Mouse (Mus musculus) urinary bladder, postnatal 10 days (tissue): ENCODE measurements around the gene Ppm1a.

Source experiments
- DNase-seq: peaks from one replicate; pipeline ENCODE4 v3.0.0; 2022; ENCODE audit warnings: low spot score

Ppm1a gene

DNA sequence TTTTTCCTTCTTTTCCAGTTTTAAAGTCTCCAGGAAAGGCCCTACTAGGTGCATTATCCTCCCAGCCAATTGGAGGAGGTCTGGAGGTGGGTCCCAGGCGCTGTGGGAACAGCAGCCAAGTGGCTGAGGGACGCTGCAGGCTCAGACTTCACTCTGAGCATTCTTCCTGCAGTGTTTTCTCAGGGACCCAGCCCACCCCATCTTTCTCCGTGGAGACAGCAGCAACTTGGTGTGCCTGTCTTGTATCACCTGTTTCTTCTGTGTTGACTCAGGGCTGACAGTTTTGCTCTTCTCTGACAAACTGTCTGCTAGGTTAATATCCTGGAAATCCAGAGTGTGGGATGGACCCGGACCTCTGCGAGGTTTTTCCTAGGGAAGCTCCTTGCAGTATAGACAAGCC, 68.4 kb downstream of the Ppm1a start:
- DNase-seq = no peak

DNA sequence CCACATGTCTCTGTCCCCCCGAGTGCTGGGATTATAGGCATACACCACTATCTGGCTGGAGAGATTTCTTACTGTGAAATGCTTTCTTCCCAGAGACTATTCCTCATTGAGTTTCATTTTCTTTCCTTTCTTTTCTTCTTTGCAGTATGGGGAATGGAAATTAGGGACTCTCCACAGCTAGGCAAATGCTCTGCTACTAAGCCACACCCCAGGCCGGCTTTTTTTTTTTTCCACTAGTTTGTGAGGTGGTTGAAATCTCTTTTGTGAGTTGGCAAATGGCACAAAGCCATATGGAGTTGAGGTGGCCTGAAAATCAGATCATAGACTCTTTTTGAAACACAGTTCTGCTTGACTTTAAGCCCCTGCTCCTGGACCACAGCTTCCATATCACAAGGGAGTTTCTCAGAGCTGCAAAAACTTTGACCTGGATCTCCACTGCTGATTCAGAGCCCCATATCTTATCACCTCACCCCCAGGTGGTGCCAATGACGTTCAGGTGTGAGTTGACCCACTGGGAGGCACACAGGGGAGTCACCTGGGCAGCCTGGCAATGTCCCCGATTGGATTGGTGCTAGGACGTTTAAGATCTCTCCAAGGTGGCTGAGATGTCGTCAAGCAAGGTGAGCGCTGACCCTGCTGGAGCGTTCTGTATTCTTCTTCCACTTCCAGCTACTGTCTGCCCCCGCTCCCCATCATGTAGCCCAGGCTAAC, 71.7 kb downstream of the Ppm1a start:
- DNase-seq = no peak

DNA sequence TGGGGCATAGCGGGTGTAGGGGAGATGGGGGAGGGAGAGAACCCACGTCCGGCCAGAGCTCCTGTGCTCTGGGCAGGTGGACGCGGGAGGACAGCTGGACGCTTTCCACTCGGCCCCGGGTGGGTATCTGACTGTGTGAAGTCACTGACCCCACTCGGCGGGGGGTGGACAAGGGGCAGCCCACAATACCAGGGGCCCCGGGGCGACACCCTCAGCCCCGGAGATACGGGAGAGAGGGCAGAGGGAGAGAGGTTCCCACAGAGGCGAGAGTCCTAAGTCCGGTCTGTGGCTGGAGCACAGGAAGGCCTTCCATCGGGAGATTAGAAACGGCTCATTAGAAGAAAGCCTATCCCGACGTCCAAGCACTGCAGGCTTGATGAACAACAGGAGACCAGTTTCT, 72.5 kb downstream of the Ppm1a start:
- no peak for DNase-seq

DNA sequence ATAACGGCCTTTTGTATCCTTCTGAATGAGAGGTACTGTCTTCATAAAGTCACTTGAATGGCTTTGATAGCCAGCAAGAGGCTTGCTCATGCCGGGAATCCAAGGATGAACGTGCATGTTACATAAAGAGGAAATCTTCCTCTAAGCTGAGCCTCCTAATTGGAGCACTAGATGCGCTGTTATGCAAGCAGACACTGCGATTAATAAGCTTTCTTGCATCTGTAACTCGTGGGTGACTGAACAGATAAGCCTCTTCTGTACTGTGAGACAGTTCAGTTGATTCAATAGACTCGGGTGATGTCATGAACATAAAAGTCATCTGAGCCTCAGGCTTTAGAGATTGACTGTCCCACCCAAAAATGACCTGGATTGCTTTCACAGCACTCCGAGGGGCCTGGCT, 73.1 kb downstream of the Ppm1a start:
- no peak for DNase-seq

DNA sequence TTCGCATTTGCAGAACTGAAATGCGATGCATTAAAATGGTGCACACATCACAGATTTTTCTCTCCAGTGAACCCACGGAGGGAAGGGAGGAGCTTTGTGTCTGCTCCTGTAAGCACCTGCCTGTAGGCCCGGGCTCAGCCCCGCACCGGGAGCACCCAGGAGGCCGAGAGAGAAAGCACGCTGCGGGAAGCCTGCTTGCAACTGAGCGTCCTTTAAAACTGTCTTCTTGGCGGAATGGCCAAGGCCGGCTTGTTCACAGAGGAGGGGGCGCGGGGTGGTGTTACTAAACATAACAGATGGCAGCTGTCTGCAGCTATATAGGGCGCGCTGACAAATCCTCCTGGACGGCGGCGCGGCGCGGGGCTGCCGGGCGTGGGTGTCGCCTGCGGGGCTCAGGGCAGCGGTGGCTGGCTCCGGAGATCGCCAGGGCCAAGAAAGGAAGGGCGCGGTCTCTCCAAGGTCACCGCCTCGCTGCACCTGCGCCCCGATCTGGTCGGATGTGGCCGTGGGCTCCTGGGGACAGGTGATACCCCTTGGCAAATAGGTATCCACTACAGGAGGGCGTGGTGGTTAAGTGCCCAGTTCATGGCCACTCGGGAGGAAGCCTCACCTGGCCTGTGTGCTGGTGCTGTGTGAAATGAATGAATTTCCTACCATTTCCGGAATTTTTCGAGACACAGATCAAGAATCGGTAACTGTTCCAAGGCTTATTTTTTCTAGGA, 74.6 kb downstream of the Ppm1a start:
- no peak for DNase-seq

DNA sequence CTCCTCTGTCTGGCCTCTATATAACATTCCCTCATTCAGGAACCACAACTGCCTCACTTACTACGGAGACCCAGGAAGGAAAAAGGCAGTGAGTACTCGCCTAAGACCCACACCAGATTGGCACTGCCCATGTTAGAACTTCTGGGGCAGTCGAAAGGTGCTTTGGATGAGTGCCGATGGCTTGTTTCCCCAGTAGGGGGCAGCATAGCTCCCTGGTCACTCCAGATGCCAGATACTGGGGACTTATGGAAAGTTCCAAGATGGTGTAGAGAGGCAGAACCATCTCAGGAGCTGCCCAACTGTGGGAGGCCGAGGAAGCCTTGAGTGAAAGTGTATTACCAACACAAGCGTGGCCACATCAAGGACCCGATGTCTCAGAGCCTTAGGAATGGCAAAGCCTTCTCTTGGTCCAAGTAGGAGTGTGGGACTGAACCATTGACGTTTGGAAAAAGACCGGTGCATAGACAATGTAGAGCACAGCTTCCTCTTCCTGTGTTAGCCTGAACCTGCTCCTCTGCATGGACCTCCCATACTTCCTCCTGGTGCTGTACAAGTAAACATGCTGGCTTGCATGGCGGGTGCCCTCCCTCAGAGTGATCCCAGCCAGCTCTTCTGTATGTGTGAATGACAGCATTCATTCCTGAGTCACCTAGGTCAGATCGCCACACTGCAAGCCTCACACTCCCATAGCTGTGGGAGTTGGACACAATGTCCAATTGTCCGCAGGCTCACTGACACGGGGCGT, 77.7 kb downstream of the Ppm1a start:
- no peak for DNase-seq

DNA sequence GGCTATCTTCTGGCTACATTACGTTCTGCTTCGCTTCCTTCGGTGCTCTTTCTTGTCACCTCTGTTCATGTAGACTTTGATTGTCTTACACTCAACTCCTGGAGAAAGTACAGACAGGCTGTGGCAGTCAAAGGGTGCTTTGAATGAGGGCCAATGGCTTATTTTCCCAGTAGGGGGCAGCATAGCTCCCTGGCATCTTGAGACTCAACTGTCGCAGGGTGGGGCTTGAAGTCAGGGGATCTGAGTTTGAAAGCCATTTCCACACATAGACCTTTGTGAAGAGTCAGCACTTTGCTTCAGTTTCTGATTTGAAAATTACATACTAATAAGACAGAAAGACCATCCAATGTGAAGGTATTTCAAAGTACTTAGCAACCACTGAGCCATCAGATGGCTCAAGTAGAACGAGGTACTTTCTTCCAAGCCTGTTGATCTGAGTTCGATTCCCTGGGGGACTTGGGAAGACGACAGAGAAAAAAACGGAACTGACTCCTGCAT, 78.3 kb downstream of the Ppm1a start:
- no peak for DNase-seq

DNA sequence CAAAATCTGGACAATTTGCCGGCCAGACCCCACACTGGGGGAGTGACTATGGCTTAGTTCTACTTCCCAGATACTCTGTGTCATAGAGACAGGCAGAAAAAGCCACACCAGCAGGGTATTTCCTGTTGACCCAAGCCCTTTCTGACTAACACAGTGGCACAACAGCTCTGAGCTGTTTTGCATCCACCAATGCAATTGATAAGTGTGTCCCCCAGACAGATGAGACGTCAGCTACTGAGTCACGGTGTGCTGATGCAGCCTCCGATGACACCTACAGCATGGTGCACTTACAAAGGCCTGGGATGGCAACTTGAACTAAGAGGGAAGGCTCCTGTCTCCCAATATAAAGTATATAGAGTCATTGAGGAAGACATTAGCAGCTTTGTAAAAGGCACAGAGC, 80.0 kb downstream of the Ppm1a start:
- DNase-seq = no peak

DNA sequence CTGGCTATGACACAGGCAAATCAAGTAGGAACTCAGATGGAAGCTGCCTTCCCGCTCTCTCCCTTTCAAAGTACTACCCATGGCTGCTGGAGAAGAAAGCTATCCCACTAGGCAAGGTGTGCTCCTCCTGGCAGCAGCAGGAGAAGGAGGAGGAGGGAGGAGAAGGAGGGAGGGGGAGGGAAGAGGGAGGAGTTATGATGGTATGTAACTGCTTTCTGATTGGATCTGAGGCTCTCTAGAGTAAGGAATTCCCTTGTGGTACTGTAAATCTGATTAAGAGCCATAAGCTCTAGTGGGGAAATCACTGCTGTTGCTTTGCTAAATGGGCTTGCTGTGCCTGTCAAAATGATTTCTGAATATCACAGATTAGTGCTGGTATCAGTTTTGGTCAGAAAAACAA, 84.2 kb downstream of the Ppm1a start:
- DNase-seq = no peak

DNA sequence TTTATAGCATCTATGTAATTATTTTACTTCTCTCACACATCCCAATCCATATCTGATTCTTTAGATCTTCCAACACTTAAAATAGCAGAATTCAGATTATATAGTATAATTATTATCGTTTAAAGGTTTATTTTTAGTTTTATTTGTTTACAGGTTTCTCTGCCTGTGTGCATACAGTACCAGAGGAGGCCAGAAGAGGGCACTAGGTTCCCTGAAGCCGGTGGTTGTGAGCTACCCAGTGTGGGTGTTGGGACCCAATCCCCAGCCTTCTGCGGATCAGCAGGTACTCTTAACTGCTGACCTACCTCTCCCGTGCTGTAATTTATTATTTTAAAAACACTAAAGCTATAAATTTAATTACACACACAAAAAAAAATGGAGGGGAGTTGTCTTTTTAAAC, 85.9 kb downstream of the Ppm1a start:
- DNase-seq = no peak

DNA sequence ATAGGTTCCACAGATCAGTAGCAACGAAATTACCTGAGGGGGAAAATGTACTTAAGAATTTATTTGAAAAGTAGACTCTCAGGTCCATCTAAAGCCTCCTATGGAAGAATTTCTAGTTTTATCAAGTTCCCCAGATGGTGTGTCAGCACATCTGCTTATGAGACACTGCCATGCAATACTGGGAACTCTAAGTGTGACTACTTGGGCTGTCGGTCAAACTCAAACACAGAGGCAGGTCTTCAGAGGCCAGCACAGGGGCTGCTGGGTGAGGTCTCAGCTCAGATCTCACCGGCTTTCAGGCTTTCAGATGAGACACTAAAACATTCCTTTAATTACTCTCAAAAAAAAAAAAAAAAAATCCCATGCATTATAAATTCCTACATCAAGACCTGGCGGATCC, 86.3 kb downstream of the Ppm1a start:
- no peak for DNase-seq

DNA sequence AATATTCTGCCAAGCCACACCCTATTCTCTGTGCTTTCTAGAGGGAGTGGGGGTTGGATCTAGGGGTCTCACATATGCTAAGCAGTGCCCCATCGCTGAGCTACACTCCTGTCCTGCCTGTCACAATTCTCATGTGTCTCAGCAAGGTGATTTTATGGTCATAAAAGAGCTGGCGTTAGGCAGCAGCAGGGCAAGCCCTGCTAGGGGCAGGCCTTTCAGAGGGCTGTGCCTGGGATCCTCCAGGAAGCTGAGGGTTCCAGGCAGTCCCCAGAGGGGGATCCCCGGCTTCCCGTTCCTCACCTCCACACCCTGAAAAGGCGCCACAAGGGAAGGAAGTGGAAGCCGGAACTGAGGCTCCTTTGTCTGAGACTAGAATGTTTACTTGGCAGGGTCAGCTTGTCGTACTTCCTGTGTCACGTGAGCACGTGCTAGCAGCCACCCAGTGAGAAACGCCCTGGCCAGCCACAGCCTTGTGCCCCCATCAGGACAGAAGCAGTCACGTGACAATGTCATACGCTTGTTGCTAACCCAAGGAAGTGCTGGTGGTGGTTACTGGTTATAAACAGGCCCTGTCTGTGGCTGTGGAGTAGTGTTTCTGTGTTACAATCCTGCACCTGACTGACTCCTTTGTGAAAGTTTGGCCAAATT, 86.8 kb downstream of the Ppm1a start:
- DNase-seq = no peak

DNA sequence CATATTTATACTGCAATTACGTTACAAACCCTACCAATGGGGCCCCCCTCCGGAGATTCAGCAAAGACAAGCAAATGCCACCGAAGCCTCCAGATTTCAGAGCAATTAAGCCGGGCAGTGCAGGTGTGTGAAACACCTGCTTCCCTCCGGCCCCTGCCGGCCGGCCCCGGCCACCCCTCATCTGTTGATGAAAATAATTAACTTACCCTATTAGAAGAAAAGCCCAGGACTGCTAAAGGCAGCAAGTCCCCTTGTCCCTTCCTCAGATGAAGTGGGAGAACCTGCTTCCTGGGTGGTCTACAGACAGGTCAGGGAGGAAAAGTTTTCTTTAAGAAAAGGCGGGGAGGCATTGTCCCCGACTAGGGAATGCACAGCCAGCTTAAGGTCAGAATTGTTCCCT, 88.7 kb downstream of the Ppm1a start:
- no peak for DNase-seq

DNA sequence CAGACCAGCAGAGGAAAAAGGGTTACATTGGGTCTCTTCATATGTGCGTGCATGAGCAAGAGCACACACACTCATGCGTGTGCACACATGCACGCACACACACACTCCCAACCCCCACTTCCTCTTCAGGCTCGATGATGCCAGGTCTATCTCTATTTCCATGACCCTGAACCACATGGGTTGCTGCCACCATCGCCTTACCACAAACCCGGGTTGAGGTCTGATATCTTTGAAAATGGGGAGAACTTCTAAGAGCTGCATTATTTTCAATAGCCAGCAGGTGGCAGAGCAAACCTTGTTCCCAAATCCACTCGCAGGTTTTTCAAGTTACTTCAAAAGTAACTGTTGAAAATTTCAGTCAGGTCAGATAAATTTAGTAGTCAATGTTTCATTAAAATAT, 90.5 kb downstream of the Ppm1a start:
- no peak for DNase-seq
